Mouse (Mus musculus): Measurements from ENCODE around the gene Bace2.

Gene Bace2

GRCm38 (mm10) chr16:97356499-97357187 is at the start of gene Bace2:
TSS of gene Bace2 (plus strand) at chr16:97356742.
- peak; percentile 14 for DNase-seq

GRCm38 (mm10) chr16:97307594-97307993 is 48.9 kb upstream of the Bace2 start:
- DNase-seq = no peak

GRCm38 (mm10) chr16:97309796-97310569 is 46.6 kb upstream of the Bace2 start:
- no peak for DNase-seq

- DNase-seq = no peak
These were observed 46.0 kb upstream of the Bace2 start for GRCm38 (mm10) chr16:97310570-97310846.

- DNase-seq = peak; percentile 25 to 58
These were observed 43.4 kb upstream of the Bace2 start for GRCm38 (mm10) chr16:97312960-97313686.

- DNase-seq = no peak
These were observed 35.0 kb upstream of the Bace2 start for GRCm38 (mm10) chr16:97321576-97321975.

GRCm38 (mm10) chr16:97322604-97323003 is 33.9 kb upstream of the Bace2 start:
- no peak for DNase-seq

- no peak for DNase-seq
These were observed 30.6 kb upstream of the Bace2 start for GRCm38 (mm10) chr16:97325975-97326374.

- DNase-seq = no peak
These were observed 27.9 kb upstream of the Bace2 start for GRCm38 (mm10) chr16:97328602-97329001.

GRCm38 (mm10) chr16:97353013-97353412 is 3.5 kb upstream of the Bace2 start:
- DNase-seq = no peak

GRCm38 (mm10) chr16:97354632-97355031 is 1.9 kb upstream of the Bace2 start:
- no peak for DNase-seq

- no peak for DNase-seq
These were observed 763 bp downstream of the Bace2 start for GRCm38 (mm10) chr16:97357188-97357821.

GRCm38 (mm10) chr16:97362231-97362888 is 5.8 kb downstream of the Bace2 start:
- DNase-seq = no peak

- no peak for DNase-seq
These were observed 9.6 kb downstream of the Bace2 start for GRCm38 (mm10) chr16:97366141-97366540.

GRCm38 (mm10) chr16:97370258-97370657 is 13.7 kb downstream of the Bace2 start:
- DNase-seq = no peak

- no peak for DNase-seq
These were observed 31.4 kb downstream of the Bace2 start for GRCm38 (mm10) chr16:97387955-97388354.

- no peak for DNase-seq
These were observed 34.7 kb downstream of the Bace2 start for GRCm38 (mm10) chr16:97391289-97391688.

GRCm38 (mm10) chr16:97391701-97392384 is 35.3 kb downstream of the Bace2 start:
- DNase-seq = no peak

GRCm38 (mm10) chr16:97396436-97396835 is 39.9 kb downstream of the Bace2 start:
- no peak for DNase-seq

- no peak for DNase-seq
These were observed 41.5 kb downstream of the Bace2 start for GRCm38 (mm10) chr16:97397945-97398531.

GRCm38 (mm10) chr16:97399991-97400390 is 43.4 kb downstream of the Bace2 start:
- no peak for DNase-seq

- DNase-seq = no peak
These were observed 45.2 kb downstream of the Bace2 start for GRCm38 (mm10) chr16:97401741-97402140.
